Mouse (Mus musculus): ENCODE measurements around the gene Nlrc3.
A peak's percentile ranks its signal among the peaks of the same experiment; 100 is the strongest.

The Nlrc3 gene

GRCm38 (mm10) chr16:3928582-3928981 is 47.9 kb downstream of the Nlrc3 start:
- DNase-seq, result no peak

- no peak for DNase-seq
These were observed 52.5 kb downstream of the Nlrc3 start for GRCm38 (mm10) chr16:3923966-3924365.

- no peak for DNase-seq
These were observed 52.9 kb downstream of the Nlrc3 start for GRCm38 (mm10) chr16:3923515-3923914.

GRCm38 (mm10) chr16:3920756-3921155 is 55.7 kb downstream of the Nlrc3 start:
- DNase-seq, result no peak

- DNase-seq, result no peak
These were observed 67.3 kb downstream of the Nlrc3 start for GRCm38 (mm10) chr16:3909118-3909517.

GRCm38 (mm10) chr16:3908537-3909111 is 67.8 kb downstream of the Nlrc3 start, which contains the start of the genes 1700037C18Rik and Cluap1:
TSS of gene 1700037C18Rik (minus strand) at chr16:3908689.
TSS of gene Cluap1 (plus strand) at chr16:3908801.
- DNase-seq, result peak; percentile 94 to 97

GRCm38 (mm10) chr16:3907471-3907870 is 69.0 kb downstream of the Nlrc3 start:
- no peak for DNase-seq

- no peak for DNase-seq
These were observed 79.9 kb downstream of the Nlrc3 start for GRCm38 (mm10) chr16:3896553-3896952.

- no peak for DNase-seq
These were observed 80.4 kb downstream of the Nlrc3 start for GRCm38 (mm10) chr16:3896046-3896445.

- DNase-seq, result peak; percentile 24 to 43
These were observed 81.1 kb downstream of the Nlrc3 start for GRCm38 (mm10) chr16:3895173-3895792.
